Mouse (Mus musculus) brown adipose tissue, adult 24 weeks (tissue): Measurements from ENCODE around the gene Klk1. TPM values are rescaled to one million over a fixed set of nuclear protein-coding genes. Genes with fewer than 3 reads are reported as not detected.

ENCODE experiments used
- H3K27ac ChIP-seq: fragments of 200-500 bp; replicated peaks from 2 replicates; pipeline ENCODE4 v1.5.1; 2012; ENCODE audit warnings: low read depth, mild to moderate bottlenecking, low read length
- H3K4me1 ChIP-seq: fragments of 200-500 bp; 2 replicates; pipeline ENCODE4 v1.6.1; 2012; ENCODE audit warnings: low read length, mixed read lengths; ENCODE audit not compliant: control insufficient read depth, insufficient read depth, insufficient read length
- H3K4me3 ChIP-seq: fragments of 200-500 bp; 2 replicates; pipeline ENCODE4 v1.5.1; 2012; ENCODE audit warnings: low read depth, mild to moderate bottlenecking, low read length, moderate library complexity; ENCODE audit not compliant: insufficient read depth
- polyA plus RNA-seq: library from polyadenylated mRNA; stranded (reverse); fragments of >200 nt; gene quantifications from 2 replicates; pipeline ENCODE4 v1.2.4, GENCODE M21; 2012; ENCODE audit not compliant: missing spikeins, insufficient read depth, insufficient read length

Gene Klk1
- polyA plus RNA-seq, 1 experiment = not detected

GRCm38 (mm10) chr7:44272546-44272945 is 47.4 kb downstream of the Klk1 start:
- Histone ChIP-seq H3K27ac (no peak overlapping the region), H3K4me3 (no peak overlapping the region)

GRCm38 (mm10) chr7:44273446-44273845 is 48.3 kb downstream of the Klk1 start:
- H3K4me1 ChIP-seq = no peaks in the 10 kb centered on the region
- H3K27ac ChIP-seq = no peak overlapping the region
- no peak overlapping the region for H3K4me3 ChIP-seq

More at GRCm38 (mm10) chr7:44272546-44272945, 47.4 kb downstream of the Klk1 start:
- no peaks in the 10 kb centered on the region for H3K4me1 ChIP-seq

GRCm38 (mm10) chr7:44274096-44274495 is 48.9 kb downstream of the Klk1 start:
- H3K4me3 ChIP-seq = no peak overlapping the region
- no peak overlapping the region for H3K27ac ChIP-seq
- H3K4me1 ChIP-seq = no peaks in the 10 kb centered on the region

- Histone ChIP-seq H3K27ac (no peak overlapping the region), H3K4me3 (no peak overlapping the region), H3K4me1 (no peaks in the 10 kb centered on the region)
Measured at GRCm38 (mm10) chr7:44275546-44275945, 50.4 kb downstream of the Klk1 start.

- Histone ChIP-seq H3K4me3 (no peak overlapping the region), H3K27ac (no peak overlapping the region), H3K4me1 (no peaks in the 10 kb centered on the region)
Measured at GRCm38 (mm10) chr7:44276461-44277249, 51.5 kb downstream of the Klk1 start.

GRCm38 (mm10) chr7:44277250-44277622 is 52.1 kb downstream of the Klk1 start:
- Histone ChIP-seq H3K27ac (no peak overlapping the region), H3K4me1 (no peaks in the 10 kb centered on the region)

More at GRCm38 (mm10) chr7:44277250-44277622, 52.1 kb downstream of the Klk1 start:
- H3K4me3 ChIP-seq = no peak overlapping the region

Other genes with a start within 250 kb of the Klk1 start
- not detected in 2 replicates for gene Klk1b9, start 249.3 kb upstream of the Klk1 start, polyA plus RNA-seq
- gene Klk1b11, start 229.5 kb upstream of the Klk1 start, polyA plus RNA-seq = not detected in 2 replicates
- gene Klk1b26, start 213.2 kb upstream of the Klk1 start, polyA plus RNA-seq = not detected in 2 replicates
- gene Klk1b27, start 173.1 kb upstream of the Klk1 start, polyA plus RNA-seq = not detected in 2 replicates
- gene Klk1b21, start 123.0 kb upstream of the Klk1 start, polyA plus RNA-seq = not detected in 2 replicates
- gene Klk1b22, start 112.7 kb upstream of the Klk1 start, polyA plus RNA-seq = not detected in 2 replicates
- gene Klk1b16, start 88.6 kb upstream of the Klk1 start, polyA plus RNA-seq = not detected in 2 replicates
- not detected in 2 replicates for gene Klk1b24, start 37.1 kb upstream of the Klk1 start, polyA plus RNA-seq
- gene Klk1b3, start 27.2 kb upstream of the Klk1 start, polyA plus RNA-seq = not detected in 2 replicates
- not detected in 2 replicates for gene Klk1b4, start 17.9 kb upstream of the Klk1 start, polyA plus RNA-seq
- not detected in 2 replicates for gene Klk1b5, start 9.4 kb upstream of the Klk1 start, polyA plus RNA-seq
- not detected in 2 replicates for gene Gm36864, start 10.8 kb downstream of the Klk1 start, polyA plus RNA-seq
- gene 1700028J19Rik, start 21.3 kb downstream of the Klk1 start, polyA plus RNA-seq = not detected in 2 replicates
- gene 2410002F23Rik, start 21.4 kb downstream of the Klk1 start, polyA plus RNA-seq = 5.5 and 5.7 TPM in 2 replicates
- gene Acp4, start 32.0 kb downstream of the Klk1 start, polyA plus RNA-seq = not detected in 2 replicates
- gene Gm15517, start 36.1 kb downstream of the Klk1 start, polyA plus RNA-seq = not detected in 2 replicates
- gene Clec11a, start 81.5 kb downstream of the Klk1 start, polyA plus RNA-seq = 1.4 and 1.8 TPM in 2 replicates
- gene Shank1, start 84.9 kb downstream of the Klk1 start, polyA plus RNA-seq = 0.59 and 1.0 TPM in 2 replicates
- 3.2 and 4.9 TPM in 2 replicates for gene Syt3, start 158.7 kb downstream of the Klk1 start, polyA plus RNA-seq
- gene 1700008O03Rik, start 160.5 kb downstream of the Klk1 start, polyA plus RNA-seq = not detected in 2 replicates
- gene Lrrc4b, start 203.7 kb downstream of the Klk1 start, polyA plus RNA-seq = not detected in 2 replicates
- gene Aspdh, start 240.0 kb downstream of the Klk1 start, polyA plus RNA-seq = not detected in 2 replicates
- gene Josd2, start 242.6 kb downstream of the Klk1 start, polyA plus RNA-seq = 25.2 and 29.4 TPM in 2 replicates